Mouse (Mus musculus) spleen, postnatal 36 days (tissue): Measurements from ENCODE around the gene Zfp865.
A peak's percentile ranks its signal among the peaks of the same experiment; 100 is the strongest.
"Not testable (repeated sequence)": the region's sequence is repeated elsewhere in the genome, so short reads cannot be mapped to it uniquely, and the experiment has no call there.

Experiments
- DNase-seq, 2 experiments: peaks; one replicate each; pipeline ENCODE4 v3.0.0; 2022; ENCODE audit warnings: low spot score in 2 of 2, mixed read lengths in 1 of 2

Zfp865 gene

GRCm38 (mm10) chr7:5020000-5020681, at the start of gene Zfp865, which contains the start of gene Ccdc106:
Gene Zfp865, plus strand, starts transcription at chr7:5020376.
Gene Ccdc106, plus strand, starts transcription at chr7:5020553.
- DNase-seq = peak; percentile 99

- DNase-seq = no peak
Measured at GRCm38 (mm10) chr7:4971068-4971467, 49.1 kb upstream of the Zfp865 start, which contains the start of gene Sbk3. Gene Sbk3, minus strand, starts transcription at chr7:4971168.

GRCm38 (mm10) chr7:4971710-4972109, 48.5 kb upstream of the Zfp865 start:
- no peak for DNase-seq

- no peak for DNase-seq
Measured at GRCm38 (mm10) chr7:4972321-4973047, 47.7 kb upstream of the Zfp865 start.

- no peak for DNase-seq
Measured at GRCm38 (mm10) chr7:4975455-4975854, 44.7 kb upstream of the Zfp865 start.

- no peak for DNase-seq
Measured at GRCm38 (mm10) chr7:4976832-4977231, 43.3 kb upstream of the Zfp865 start.

GRCm38 (mm10) chr7:4988250-4988649, 31.9 kb upstream of the Zfp865 start:
- no peak for DNase-seq

GRCm38 (mm10) chr7:4993347-4993998, 26.7 kb upstream of the Zfp865 start:
- no peak for DNase-seq

- no peak for DNase-seq
Measured at GRCm38 (mm10) chr7:4993999-4994788, 26.0 kb upstream of the Zfp865 start.

- DNase-seq = no peak
Measured at GRCm38 (mm10) chr7:4995268-4996002, 24.7 kb upstream of the Zfp865 start.

- DNase-seq = peak; percentile 67 to 71
Measured at GRCm38 (mm10) chr7:4996003-4996895, 23.9 kb upstream of the Zfp865 start, which contains the start of gene Zfp579. Gene Zfp579, minus strand, starts transcription at chr7:4996158.

GRCm38 (mm10) chr7:4996934-4997333, 23.2 kb upstream of the Zfp865 start:
- no peak for DNase-seq

GRCm38 (mm10) chr7:4999876-5000275, 20.3 kb upstream of the Zfp865 start:
- DNase-seq = no peak

GRCm38 (mm10) chr7:5002876-5003275, 17.3 kb upstream of the Zfp865 start:
- not testable (repeated sequence) for DNase-seq

GRCm38 (mm10) chr7:5008229-5008628, 11.9 kb upstream of the Zfp865 start:
- no peak for DNase-seq

GRCm38 (mm10) chr7:5012681-5013513, 7.3 kb upstream of the Zfp865 start:
- DNase-seq = no peak

- peak; percentile 94 for DNase-seq
Measured at GRCm38 (mm10) chr7:5014251-5015117, 5.7 kb upstream of the Zfp865 start, which contains the start of the genes Zfp524 and Fiz1. Gene Zfp524, plus strand, starts transcription at chr7:5014415. Gene Fiz1, minus strand, starts transcription at chr7:5014697.
